Mouse (Mus musculus) heart, embryonic 11.5 days (tissue): ENCODE measurements at regions not wholly inside any gene's neighbourhood (a gene's known extent, or its start where the extent isn't known, plus 50 kb on each side); places are given as distances from the start of the nearest gene placed in this dataset.

Source experiments
- ATAC-seq: fragments of 200-750 bp; cut with Nextera tagmentation; replicated peaks from 2 replicates; pipeline ENCODE4 v1.8.0; 2017; ENCODE audit warnings: moderate library complexity; ENCODE audit not compliant: insufficient number of reproducible peaks, low FRiP score, low TSS enrichment
- H3K27ac ChIP-seq: fragments of 300-500 bp; sonication (generic); 2 replicates; pipeline ENCODE4 v1.5.1; 2014; ENCODE audit warnings: mild to moderate bottlenecking, low read depth, low read length
- H3K27me3 ChIP-seq: fragments of 300-500 bp; sonication (generic); 2 replicates; pipeline ENCODE4 v1.6.1; 2014; ENCODE audit warnings: mild to moderate bottlenecking, low read length, mixed read lengths; ENCODE audit not compliant: control insufficient read depth, insufficient read depth
- H3K36me3 ChIP-seq: fragments of 300-500 bp; sonication (generic); 2 replicates; pipeline ENCODE4 v1.6.1; 2014; ENCODE audit warnings: mild to moderate bottlenecking, low read length, moderate library complexity, mixed read lengths; ENCODE audit not compliant: control insufficient read depth, insufficient read depth
- H3K4me1 ChIP-seq: fragments of 300-500 bp; sonication (generic); 2 replicates; pipeline ENCODE4 v1.6.1; 2014; ENCODE audit warnings: low read length; ENCODE audit not compliant: control insufficient read depth, insufficient read depth
- H3K4me2 ChIP-seq: fragments of 300-500 bp; sonication (generic); 2 replicates; pipeline ENCODE4 v1.6.1; 2014; ENCODE audit warnings: mild to moderate bottlenecking, moderate library complexity
- H3K4me3 ChIP-seq: fragments of 300-500 bp; sonication (generic); 2 replicates; pipeline ENCODE4 v1.5.1; 2014; ENCODE audit warnings: low read depth, low read length
- H3K9ac ChIP-seq: fragments of 300-500 bp; sonication (generic); 2 replicates; pipeline ENCODE4 v1.6.1; 2014; ENCODE audit warnings: mild to moderate bottlenecking, low read depth, low read length, moderate library complexity
- H3K9me3 ChIP-seq: fragments of 300-500 bp; sonication (generic); replicated peaks from 2 replicates; pipeline ENCODE4 v1.6.1; 2016; ENCODE audit warnings: low read length; ENCODE audit not compliant: control insufficient read depth
- WGBS: fragments of 180-500 bp; shearing (Covaris S2); extraction: QIAGEN DNeasy Blood & Tissue Kit; methylation state at CpG from one replicate; pipeline ENCODE4 v1.1.7; 2014; ENCODE audit not compliant: insufficient replicate concordance; 5-methylcytosine and 5-hydroxymethylcytosine counted together

- no peak for ATAC-seq
- no peaks in the 10 kb centered on the region for H3K27me3 ChIP-seq
- no peak overlapping the region for H3K4me3 ChIP-seq
- H3K9ac ChIP-seq, result no peak overlapping the region
- H3K4me1 ChIP-seq, result no peaks in the 10 kb centered on the region
- no peak overlapping the region for H3K4me2 ChIP-seq
- H3K36me3 ChIP-seq, result no peaks in the 10 kb centered on the region
- WGBS, result 83% methylated on average over 16 of the region's 16 CpGs
- H3K9me3 ChIP-seq, result no peaks in the 10 kb centered on the region
- H3K27ac ChIP-seq, result no peak overlapping the region
Observed at GRCm38 (mm10) chr15:88323584-88324375, 276.3 kb upstream of the Zdhhc25 start.

GRCm38 (mm10) chr15:88325108-88325507 lies 275.0 kb upstream of the Zdhhc25 start:
- no peak overlapping the region for H3K27ac ChIP-seq
- no peaks in the 10 kb centered on the region for H3K36me3 ChIP-seq
- H3K27me3 ChIP-seq, result no peaks in the 10 kb centered on the region
- 50% methylated on average over 6 of the region's 6 CpGs for WGBS
- ATAC-seq, result no peak
- H3K4me1 ChIP-seq, result no peaks in the 10 kb centered on the region
- no peak overlapping the region for H3K4me2 ChIP-seq
- no peak overlapping the region for H3K9ac ChIP-seq
- no peak overlapping the region for H3K4me3 ChIP-seq
- H3K9me3 ChIP-seq, result no peaks in the 10 kb centered on the region

GRCm38 (mm10) chr15:88353206-88353605 lies 246.9 kb upstream of the Zdhhc25 start:
- Histone ChIP-seq H3K9ac (no peak overlapping the region), H3K4me3 (no peak overlapping the region), H3K27ac (no peak overlapping the region), H3K4me1 (no peaks in the 10 kb centered on the region), H3K27me3 (no peaks in the 10 kb centered on the region), H3K36me3 (no peaks in the 10 kb centered on the region), H3K9me3 (no peaks in the 10 kb centered on the region), H3K4me2 (no peak overlapping the region)
- ATAC-seq, result no peak
- WGBS, result 89% methylated on average over 2 of the region's 2 CpGs

DNA sequence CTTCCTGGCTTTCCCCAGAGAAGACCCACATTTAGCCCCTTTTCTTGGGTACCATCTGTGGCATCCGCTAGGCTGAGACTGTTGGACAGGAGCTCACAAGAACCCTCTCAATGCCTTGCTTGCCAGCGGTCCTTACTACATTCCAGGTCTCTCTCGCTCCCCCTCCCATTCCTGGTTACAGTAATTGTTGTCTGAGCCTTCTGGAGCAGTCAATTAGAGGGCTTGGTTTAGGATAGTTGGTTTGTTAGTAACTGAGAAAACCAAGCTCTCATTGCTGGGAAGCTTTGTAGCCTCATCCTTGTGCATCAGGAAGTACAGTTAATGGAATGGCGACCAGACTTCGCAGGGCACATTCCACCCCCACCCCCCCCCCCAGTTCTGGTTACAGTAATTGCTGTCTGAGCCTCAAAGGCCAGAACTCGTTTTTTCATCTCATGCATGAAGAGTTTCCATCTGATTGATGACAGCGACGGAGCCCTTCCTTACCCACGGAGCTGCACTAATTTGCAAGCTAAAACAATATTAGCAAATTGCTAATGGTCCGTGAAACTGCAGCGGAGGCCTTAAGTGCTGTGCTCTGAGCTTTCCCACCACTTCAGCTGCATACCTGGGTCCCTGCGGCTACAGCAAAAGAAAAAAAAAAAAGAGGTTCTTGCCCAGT lies 239.6 kb upstream of the Zdhhc25 start:
- Histone ChIP-seq H3K27ac (no peak overlapping the region), H3K9me3 (no peaks in the 10 kb centered on the region), H3K4me3 (no peak overlapping the region), H3K9ac (no peak overlapping the region), H3K4me2 (no peak overlapping the region), H3K4me1 (no peaks in the 10 kb centered on the region), H3K36me3 (no peaks in the 10 kb centered on the region), H3K27me3 (no peaks in the 10 kb centered on the region)
- 46% methylated on average over 12 of the region's 12 CpGs for WGBS
- no peak for ATAC-seq

DNA sequence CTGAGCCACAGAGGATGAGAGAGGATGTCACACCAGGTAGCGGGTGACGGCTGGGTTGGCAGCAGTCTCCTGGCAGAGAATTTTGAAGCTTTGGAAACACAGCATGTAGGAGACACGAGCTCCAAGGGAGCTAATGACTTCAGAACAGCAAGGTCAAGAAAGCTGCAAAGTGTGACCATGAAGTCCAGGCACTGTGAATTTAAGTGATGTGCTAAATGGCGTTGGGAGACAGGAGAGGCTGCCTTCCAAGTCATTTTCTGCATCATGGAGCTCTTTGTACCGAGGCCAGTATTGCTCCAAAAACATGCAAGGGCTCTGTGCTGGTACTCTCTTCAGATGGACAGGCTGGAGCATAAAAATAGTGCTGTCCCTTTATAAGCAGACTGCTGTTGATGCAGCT lies 238.8 kb upstream of the Zdhhc25 start:
- no peak for ATAC-seq

DNA sequence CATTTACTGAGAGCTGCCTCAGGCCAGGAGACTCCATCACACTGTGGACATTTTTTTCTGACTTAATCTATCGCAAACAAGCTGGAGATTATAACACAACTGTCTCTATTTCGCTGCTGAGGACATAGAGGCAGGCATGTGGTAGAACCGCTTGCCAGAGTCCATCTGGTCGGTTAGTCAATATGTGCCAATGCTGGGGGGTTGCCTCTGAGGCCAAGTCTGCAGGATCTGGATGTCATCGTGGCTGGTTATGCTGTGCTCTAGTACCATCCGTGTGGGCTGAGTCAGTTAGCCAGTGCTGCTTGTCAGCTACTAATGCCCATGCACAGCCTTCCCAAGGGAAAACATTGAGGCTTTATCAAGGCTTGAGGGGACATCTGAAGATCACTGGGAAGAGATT lies 237.1 kb upstream of the Zdhhc25 start:
- Histone ChIP-seq H3K36me3 (no peaks in the 10 kb centered on the region), H3K4me3 (no peak overlapping the region), H3K9ac (no peak overlapping the region), H3K27ac (no peak overlapping the region), H3K4me2 (no peak overlapping the region), H3K27me3 (no peaks in the 10 kb centered on the region), H3K9me3 (no peaks in the 10 kb centered on the region), H3K4me1 (no peaks in the 10 kb centered on the region)
- no peak for ATAC-seq
- WGBS, result 63% methylated on average over 6 of the region's 6 CpGs

More for the DNA sequence above, 238.8 kb upstream of the Zdhhc25 start:
- Histone ChIP-seq H3K27me3 (no peaks in the 10 kb centered on the region), H3K4me3 (no peak overlapping the region), H3K36me3 (no peaks in the 10 kb centered on the region), H3K27ac (no peak overlapping the region), H3K4me1 (no peaks in the 10 kb centered on the region), H3K9ac (no peak overlapping the region), H3K4me2 (no peak overlapping the region), H3K9me3 (no peaks in the 10 kb centered on the region)
- 70% methylated on average over 5 of the region's 5 CpGs for WGBS

- Histone ChIP-seq H3K27me3 (no peaks in the 10 kb centered on the region), H3K4me2 (no peak overlapping the region), H3K9me3 (no peaks in the 10 kb centered on the region), H3K4me3 (no peak overlapping the region), H3K4me1 (no peaks in the 10 kb centered on the region), H3K36me3 (no peaks in the 10 kb centered on the region), H3K27ac (no peak overlapping the region), H3K9ac (no peak overlapping the region)
- ATAC-seq, result no peak
- 67% methylated on average over 5 of the region's 5 CpGs for WGBS
Observed at GRCm38 (mm10) chr15:88370366-88370765, 229.7 kb upstream of the Zdhhc25 start.

DNA sequence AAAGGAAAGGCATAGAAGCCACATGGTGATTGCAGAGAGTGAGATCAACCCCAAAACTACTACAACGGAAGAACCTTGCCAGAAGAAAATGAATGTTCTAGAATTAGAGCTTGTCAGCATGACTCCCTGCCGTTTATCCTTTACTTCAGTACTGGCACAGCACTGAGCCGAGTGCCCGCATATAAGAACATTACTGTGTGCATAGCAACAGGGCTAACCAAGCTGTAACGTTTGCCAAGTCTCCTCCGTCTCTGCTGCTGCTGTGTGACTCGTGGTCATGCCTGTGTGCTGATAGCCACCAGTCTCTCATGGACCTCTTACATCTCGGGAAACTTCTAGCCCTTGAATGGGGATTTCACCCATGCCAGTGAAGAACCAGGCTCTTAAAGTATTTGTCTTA lies 228.1 kb upstream of the Zdhhc25 start:
- Histone ChIP-seq H3K4me1 (no peaks in the 10 kb centered on the region), H3K36me3 (no peaks in the 10 kb centered on the region), H3K9ac (no peak overlapping the region), H3K4me3 (no peak overlapping the region), H3K27me3 (no peaks in the 10 kb centered on the region), H3K27ac (no peak overlapping the region), H3K4me2 (no peak overlapping the region), H3K9me3 (no peaks in the 10 kb centered on the region)
- 70% methylated on average over 8 of the region's 8 CpGs for WGBS
- no peak for ATAC-seq

DNA sequence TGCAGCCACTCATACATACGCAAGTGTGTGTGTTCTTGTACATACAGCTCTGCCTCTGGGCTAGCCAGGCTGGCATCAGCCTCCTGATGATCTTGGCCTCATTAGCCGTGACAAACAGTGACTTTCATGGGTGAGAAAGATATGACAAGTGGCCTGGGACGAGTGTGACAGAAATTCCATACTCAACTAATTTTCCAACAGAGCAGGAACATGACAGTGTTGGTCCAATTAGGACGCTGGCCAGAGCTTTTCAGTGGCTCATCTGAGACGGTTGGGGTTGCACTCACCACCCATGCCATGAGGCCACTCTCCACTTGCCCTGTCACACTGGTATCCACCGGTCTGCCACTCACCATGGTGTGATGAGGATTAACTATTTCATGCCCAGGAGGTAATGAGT lies 226.2 kb upstream of the Zdhhc25 start:
- WGBS, result 58% methylated on average over 6 of the region's 6 CpGs
- Histone ChIP-seq H3K4me2 (no peak overlapping the region), H3K36me3 (no peaks in the 10 kb centered on the region), H3K27me3 (no peaks in the 10 kb centered on the region), H3K27ac (no peak overlapping the region), H3K4me3 (no peak overlapping the region), H3K9me3 (no peaks in the 10 kb centered on the region), H3K9ac (no peak overlapping the region), H3K4me1 (no peaks in the 10 kb centered on the region)
- no peak for ATAC-seq
